Mouse (Mus musculus) thymus, adult 2 months (tissue): ENCODE measurements around the gene Cidec. TPM values are rescaled to one million over a fixed set of nuclear protein-coding genes. Genes with fewer than 3 reads are reported as not detected.

Experiments used
- DNase-seq: peaks from one replicate; pipeline ENCODE4 v3.0.0; 2021
- H3K27ac ChIP-seq: fragments of 200-500 bp; 2 replicates; pipeline ENCODE4 v1.5.1; 2012; ENCODE audit warnings: low read length, control low read depth; ENCODE audit not compliant: control insufficient read depth, insufficient read depth
- H3K27me3 ChIP-seq: fragments of 200-500 bp; 2 replicates; pipeline ENCODE4 v1.6.1; 2012; ENCODE audit warnings: mild to moderate bottlenecking, low read length, moderate library complexity, mixed read lengths; ENCODE audit not compliant: control insufficient read depth, insufficient read depth
- H3K36me3 ChIP-seq: fragments of 200-500 bp; 2 replicates; pipeline ENCODE4 v1.6.1; 2012; ENCODE audit warnings: mild to moderate bottlenecking, low read length, moderate library complexity; ENCODE audit not compliant: control insufficient read depth, insufficient read depth
- H3K4me1 ChIP-seq: fragments of 200-500 bp; replicated peaks from 2 replicates; pipeline ENCODE4 v1.6.1; 2012; ENCODE audit warnings: low read length; ENCODE audit not compliant: control insufficient read depth, insufficient read depth
- H3K4me3 ChIP-seq: fragments of 200-500 bp; 2 replicates; pipeline ENCODE4 v1.5.1; 2012; ENCODE audit warnings: mild to moderate bottlenecking, low read length, control low read depth, moderate library complexity; ENCODE audit not compliant: control insufficient read depth, insufficient read depth
- CTCF ChIP-seq: fragments of 200-500 bp; IDR thresholded peaks from 2 replicates; pipeline ENCODE4 v1.5.1; 2012; ENCODE audit warnings: mild to moderate bottlenecking, control low read depth, low read length, moderate library complexity, borderline replicate concordance; ENCODE audit not compliant: control insufficient read depth, poor library complexity, insufficient read depth; ENCODE audit errors: extremely low read depth
- POLR2A ChIP-seq: fragments of 200-500 bp; IDR thresholded peaks from 2 replicates; pipeline ENCODE4 v1.6.1; 2012; ENCODE audit warnings: mild to moderate bottlenecking, low read length, control low read depth, moderate library complexity; ENCODE audit not compliant: control insufficient read depth, poor library complexity, insufficient read depth; ENCODE audit errors: extremely low read depth
- WGBS: fragments of 180-500 bp; shearing (Covaris S2); methylation state at CpG from one replicate; pipeline ENCODE4 v1.1.7; 2018; 5-methylcytosine and 5-hydroxymethylcytosine counted together
- polyA plus RNA-seq: library from polyadenylated mRNA; depleted of rRNA; stranded (reverse); fragments of >200 nt; gene quantifications from 2 replicates; pipeline ENCODE4 v1.2.3, GENCODE M21; 2012

Gene Cidec
- polyA plus RNA-seq, 1 experiment: 103 TPM

DNA sequence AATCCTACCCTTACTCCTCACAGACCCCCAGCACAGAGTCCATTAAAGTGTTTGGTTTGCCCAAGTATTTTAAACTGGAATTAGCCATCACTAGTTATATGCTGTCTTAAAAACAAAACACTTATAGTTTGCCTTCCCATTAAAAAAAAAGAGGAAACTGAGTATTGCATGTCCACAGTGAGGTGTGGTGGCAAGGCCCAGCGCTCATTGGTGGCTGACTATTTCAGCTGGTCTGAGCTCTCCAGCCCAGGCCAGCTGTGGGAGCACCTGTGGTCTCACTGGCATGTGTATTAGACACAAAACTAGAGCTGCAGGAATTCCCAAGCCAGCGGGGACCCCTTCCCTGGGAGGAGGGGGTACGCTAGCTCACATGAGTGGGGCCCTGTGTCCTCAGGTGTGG lies 33.0 kb upstream of the Cidec start:
- DNase-seq: no peak
- 67% methylated on average over 3 of the region's 3 CpGs for WGBS
- H3K4me3 ChIP-seq: no peak overlapping the region
- TF ChIP-seq POLR2A (no peak), CTCF (no peak)
- H3K27ac ChIP-seq: no peak overlapping the region
- H3K36me3 ChIP-seq: no peaks in the 10 kb centered on the region
- no peaks in the 10 kb centered on the region for H3K27me3 ChIP-seq
- H3K4me1 ChIP-seq: peaks cover 11% of the 10 kb centered on the region

DNA sequence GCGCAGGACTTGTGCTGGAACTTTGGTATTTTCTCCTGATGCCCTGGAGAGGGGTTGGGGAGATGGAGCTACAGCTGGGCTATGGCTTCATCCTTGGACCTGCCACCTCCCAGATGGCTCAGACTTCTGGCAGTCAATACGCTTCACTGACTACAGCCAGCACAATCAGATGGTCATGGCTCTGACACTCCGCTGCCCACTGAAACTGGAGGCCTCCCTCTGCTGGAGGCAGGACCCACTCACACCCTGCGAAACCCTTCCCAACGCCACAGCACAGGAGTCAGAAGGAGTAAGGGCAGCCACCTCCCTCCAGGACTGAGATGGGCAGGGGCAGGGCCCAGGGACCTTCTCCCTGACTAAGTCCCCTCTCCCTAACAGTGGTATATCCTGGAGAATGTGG lies 30.0 kb upstream of the Cidec start:
- WGBS: 96% methylated on average over 5 of the region's 5 CpGs

DNA sequence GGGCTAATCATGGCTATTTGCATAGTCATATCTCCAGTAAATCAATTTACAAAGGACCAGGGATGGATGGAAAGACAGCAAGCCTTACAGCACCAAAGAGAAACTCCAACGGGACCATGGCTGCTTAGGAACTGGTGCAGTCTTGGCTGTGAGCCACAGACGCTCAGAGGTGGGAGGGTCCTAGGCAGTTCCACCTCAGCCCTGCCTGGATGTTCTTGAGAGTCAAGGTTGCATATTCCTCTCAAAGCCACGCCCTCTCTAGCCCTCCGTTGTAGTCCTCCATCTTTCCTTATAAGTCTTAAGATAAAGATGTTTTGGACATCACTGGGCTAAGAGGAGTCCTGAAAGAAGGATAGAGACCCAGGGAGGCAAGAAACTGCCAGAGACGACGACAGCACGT lies 28.5 kb upstream of the Cidec start:
- H3K4me1 ChIP-seq: peaks cover 4% of the 10 kb centered on the region
- no peaks in the 10 kb centered on the region for H3K36me3 ChIP-seq
- no peak overlapping the region for H3K4me3 ChIP-seq
- WGBS: 91% methylated on average over 7 of the region's 7 CpGs
- no peak for DNase-seq
- no peak overlapping the region for H3K27ac ChIP-seq
- TF ChIP-seq CTCF (no peak), POLR2A (no peak)
- no peaks in the 10 kb centered on the region for H3K27me3 ChIP-seq

More for the DNA sequence above, 30.0 kb upstream of the Cidec start:
- Histone ChIP-seq H3K4me3 (no peak overlapping the region), H3K36me3 (no peaks in the 10 kb centered on the region), H3K27ac (no peak overlapping the region), H3K4me1 (peaks cover 11% of the 10 kb centered on the region), H3K27me3 (no peaks in the 10 kb centered on the region)
- no peak for DNase-seq
- TF ChIP-seq POLR2A (no peak), CTCF (no peak)

DNA sequence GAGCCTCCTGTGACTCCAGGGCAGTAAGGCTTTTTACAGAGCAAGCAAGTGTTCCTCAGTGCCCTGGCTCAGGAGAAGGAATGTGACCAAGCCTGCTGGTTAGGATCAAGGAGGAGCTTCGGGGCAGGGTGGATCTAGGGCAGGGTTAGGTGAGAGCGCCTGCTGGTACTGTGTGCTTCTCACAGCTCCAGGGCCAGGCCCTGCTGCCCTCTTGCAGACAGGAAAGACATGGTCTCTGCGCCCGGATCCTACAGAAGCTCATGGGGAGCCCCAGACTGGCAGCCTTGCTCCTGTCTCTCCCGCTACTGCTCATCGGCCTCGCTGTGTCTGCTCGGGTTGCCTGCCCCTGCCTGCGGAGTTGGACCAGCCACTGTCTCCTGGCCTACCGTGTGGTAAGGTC lies 23.1 kb upstream of the Cidec start:
- 50% methylated on average over 10 of the region's 10 CpGs for WGBS
- H3K36me3 ChIP-seq: no peaks in the 10 kb centered on the region
- DNase-seq: peak; percentile 25
- no peaks in the 10 kb centered on the region for H3K27me3 ChIP-seq
- H3K4me1 ChIP-seq: peaks cover 29% of the 10 kb centered on the region
- TF ChIP-seq CTCF (no peak), POLR2A (no peak)
- H3K4me3 ChIP-seq: peak overlapping the region; percentile 21
- H3K27ac ChIP-seq: peak overlapping the region; percentile 82

DNA sequence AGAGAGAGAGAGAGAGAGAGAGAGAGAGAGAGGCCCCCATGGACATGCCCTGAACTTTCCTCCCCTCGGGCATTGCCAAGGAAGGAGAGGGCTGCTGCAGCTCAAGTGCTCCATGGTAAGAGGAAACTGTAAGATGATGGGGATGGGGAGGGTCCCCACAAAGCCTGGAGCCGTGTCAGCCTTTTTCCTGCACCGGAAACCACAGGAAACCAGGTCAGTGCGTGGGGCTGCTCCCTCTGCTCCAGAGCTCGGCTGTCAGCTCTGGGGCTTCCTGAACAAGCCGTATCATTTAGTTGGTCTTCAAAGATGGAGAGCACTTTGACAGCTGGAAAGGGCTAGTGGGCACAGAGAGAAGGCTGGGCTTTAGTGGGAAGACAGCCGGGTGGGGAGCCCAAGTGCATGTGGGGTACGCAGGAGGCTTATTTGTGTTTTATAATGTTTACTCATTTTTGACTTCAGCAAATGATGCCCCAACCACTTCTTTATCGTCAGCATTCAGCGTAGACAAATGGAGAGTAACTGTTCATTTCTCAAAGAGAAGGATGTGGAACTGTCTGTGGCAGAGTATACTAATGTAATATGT lies 22.5 kb upstream of the Cidec start, which contains the start of gene Il17re:
Gene Il17re (plus strand): TSS at position 533 of the 583 bp plus-strand sequence.
- Histone ChIP-seq H3K27me3 (no peaks in the 10 kb centered on the region), H3K4me3 (peak within 1 kb of the TSS; percentile 21), H3K36me3 (no peaks in the 10 kb centered on the region), H3K4me1 (peaks cover 29% of the 10 kb centered on the region), H3K27ac (peak within 1 kb of the TSS; percentile 82)
- TF ChIP-seq CTCF (no peak), POLR2A (no peak)
- DNase-seq: peak; percentile 61
- 8% methylated on average over 10 of the region's 10 CpGs for WGBS

DNA sequence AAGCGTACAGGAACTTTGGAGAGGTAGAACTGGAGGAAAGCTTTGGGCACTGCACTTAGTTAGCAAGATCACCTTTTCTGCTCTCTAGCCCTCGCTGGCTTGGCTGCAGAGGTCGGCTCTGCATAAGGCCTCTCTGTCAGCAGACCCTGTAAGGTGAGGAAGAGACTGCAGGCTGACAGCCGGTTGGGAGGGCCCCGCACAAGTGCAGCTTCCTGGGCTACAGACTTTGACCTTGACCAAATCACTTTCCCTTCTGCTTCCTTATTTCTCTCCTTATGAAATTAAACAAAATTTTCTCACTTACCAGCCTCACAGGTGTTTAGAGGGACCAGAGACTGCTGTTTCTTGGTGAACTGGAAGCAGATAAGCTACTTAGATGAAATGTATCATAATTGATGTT lies 19.4 kb upstream of the Cidec start:
- H3K4me3 ChIP-seq: no peak overlapping the region
- H3K27ac ChIP-seq: peak overlapping the region; percentile 62; the same call in 1 of the 2 replicates
- H3K27me3 ChIP-seq: no peaks in the 10 kb centered on the region
- H3K4me1 ChIP-seq: peaks cover 29% of the 10 kb centered on the region
- no peaks in the 10 kb centered on the region for H3K36me3 ChIP-seq
- 27% methylated on average over 5 of the region's 5 CpGs for WGBS
- TF ChIP-seq CTCF (no peak), POLR2A (no peak)
- DNase-seq: peak; percentile 28
